Mouse (Mus musculus) regulatory T cell (primary cell): ENCODE data around the gene Sirt7.

Experiments
- in situ Hi-C: fragments of 300-600 bp; cut with MboI, MseI; formaldehyde crosslinking; loops from one replicate; pipeline ENCODE4 v1.15.1; 2025; ENCODE audit warnings: high pct_unique_total_duplicates

The Sirt7 gene

GRCm38 (mm10) chr11:120571754-120572416 is 53.2 kb downstream of the Sirt7 start:
- in situ Hi-C loops: no loop called here

- in situ Hi-C loops: no loop called here
These were observed 53.9 kb downstream of the Sirt7 start for GRCm38 (mm10) chr11:120571122-120571521.
